Mouse (Mus musculus): ENCODE data around the gene Tmem217.

DNA sequence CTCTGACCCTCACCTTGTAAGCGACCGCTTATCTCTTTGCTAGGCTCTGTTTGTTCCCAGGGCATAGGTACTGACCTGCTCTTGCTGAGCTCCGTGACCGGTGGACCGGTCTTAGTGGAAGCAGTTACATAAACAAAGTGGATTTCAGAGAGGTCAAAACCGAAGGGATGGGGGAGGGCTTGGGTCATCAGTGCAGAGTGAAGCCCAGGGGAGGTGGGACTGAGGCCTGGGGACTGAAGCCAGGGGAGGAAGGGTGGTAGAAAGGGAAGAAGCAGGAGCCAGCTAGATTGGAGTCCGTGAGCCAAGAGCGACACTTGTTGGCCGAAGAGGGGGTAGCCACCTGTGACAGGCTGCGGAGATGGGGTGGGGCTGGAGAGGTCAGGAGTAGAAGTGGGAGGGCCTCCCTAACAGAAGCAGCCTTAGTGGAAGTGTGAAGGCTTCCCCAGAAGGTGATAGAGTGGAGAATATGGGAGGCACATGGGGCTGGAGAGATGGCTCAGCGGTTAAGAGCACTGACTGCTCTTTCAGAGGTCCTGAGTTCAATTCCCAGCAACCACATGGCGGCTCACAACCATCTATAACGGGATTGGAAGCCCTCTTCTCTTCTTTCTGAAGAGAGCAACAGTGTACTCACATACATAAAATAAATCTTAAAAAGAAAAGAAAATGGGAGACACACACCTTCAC lies 39.0 kb downstream of the Tmem217 start:
- TF ChIP-seq GATA1 (IDR thresholded peaks at IDR 0.05; ENCODE audit: low read length) (no peak), TAL1 (IDR thresholded peaks at IDR 0.05; ENCODE audit: low read length) (no peak)
